Mouse (Mus musculus): ENCODE measurements around the gene Cldn24.
"Not testable (repeated sequence)": the region's sequence is repeated elsewhere in the genome, so short reads cannot be mapped to it uniquely, and the experiment has no call there.

Cldn24 gene

DNA sequence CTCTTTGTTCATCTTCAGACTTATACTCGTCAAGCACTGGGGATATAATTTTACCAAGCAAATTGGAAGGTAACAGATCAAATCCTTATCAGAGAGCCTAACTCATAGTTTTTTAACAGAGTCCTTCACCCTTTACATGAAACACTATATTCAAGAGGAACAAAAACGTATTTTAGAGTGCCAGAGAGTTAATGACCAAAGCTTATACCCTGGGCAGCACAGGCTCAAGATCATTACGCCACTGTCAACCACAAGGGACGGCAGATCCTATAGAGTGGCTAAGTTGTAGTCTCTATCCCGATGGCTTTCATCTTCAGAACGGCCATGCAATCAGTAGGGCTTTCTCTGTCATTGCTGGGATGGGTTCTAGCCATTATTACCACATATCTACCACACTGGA lies at the start of gene Cldn24:
TSS of gene Cldn24 (plus strand) at position 301 of the 400 bp plus-strand sequence.
- no peak for DNase-seq (ENCODE audit: low spot score)

DNA sequence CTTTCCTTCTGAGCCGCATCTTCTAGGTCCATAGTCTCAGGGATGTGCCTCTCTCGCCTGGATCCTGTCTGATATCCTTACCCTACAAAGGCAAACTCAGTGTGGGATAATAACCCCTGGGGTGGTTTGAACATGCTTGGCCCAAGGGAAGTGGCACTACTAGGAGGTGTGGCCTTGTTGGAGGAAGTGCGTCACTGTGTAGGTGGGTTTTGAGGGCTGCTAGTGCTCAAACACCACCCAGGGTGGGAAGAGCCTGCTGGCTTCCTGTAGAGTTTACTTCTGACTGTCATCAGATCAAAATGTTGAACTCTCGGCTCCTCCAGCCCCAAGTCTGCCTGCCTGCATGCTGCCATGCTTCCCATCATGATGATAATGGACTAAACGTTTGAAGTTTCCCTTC lies 49.0 kb upstream of the Cldn24 start:
- DNase-seq (ENCODE audit: low spot score): no peak

DNA sequence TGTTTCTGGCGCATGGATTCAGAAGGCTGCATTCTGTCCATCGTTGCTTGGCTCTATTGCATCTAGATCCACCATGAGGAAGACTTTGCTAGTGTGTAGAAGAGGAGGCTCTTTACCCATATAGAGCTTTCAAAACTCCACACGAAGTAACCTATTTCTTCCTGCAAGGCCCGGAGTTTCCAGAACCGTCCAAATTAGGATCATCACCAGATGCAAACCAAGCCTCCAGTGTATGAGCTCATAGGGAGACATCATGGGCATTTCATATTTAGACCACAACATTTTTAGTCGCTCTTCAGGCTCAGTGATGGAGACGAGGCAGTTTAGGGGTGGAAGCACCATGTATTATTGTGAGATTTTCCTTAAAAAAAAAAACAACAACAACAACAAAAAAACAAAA lies 44.5 kb upstream of the Cldn24 start:
- DNase-seq (ENCODE audit: low spot score): no peak

DNA sequence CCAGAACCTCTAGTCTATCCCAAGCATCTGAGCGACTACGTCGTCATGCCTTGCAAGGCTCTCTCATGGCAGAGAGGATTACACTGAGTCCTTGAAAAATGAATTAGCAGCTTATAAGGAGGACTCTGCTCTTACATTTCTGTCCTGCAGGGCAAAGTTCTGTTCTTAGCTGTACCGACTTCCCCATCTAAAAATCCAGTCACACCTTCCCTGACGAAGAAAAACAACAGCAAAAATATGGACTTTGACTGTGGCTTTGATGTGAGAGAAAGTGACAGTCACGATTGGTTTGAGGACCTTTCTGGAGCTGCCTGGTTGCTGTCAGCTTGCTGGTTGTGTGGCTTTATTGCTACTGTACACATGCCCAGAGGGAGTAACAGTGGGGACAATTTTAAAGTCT lies 42.4 kb upstream of the Cldn24 start:
- DNase-seq (ENCODE audit: low spot score): no peak

DNA sequence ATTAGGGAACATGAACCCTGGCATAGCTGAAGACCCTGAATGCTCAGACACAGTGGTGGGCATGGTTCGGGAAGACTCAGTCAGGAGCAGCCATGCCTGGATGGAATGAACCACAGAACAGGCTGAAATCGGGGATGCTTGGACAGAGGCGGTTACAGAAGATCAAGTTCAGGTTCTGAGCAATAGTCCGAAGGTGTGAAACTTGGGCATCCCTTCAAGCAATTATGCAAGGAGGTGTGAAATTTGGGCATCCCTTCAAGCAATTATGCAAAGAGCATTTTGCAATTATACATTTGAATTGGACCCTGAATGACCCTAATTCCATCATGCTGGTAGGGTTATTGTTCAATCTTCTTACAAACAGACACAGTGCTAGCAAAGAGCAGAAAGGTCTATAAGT lies 40.1 kb upstream of the Cldn24 start:
- no peak for DNase-seq (ENCODE audit: low spot score)

DNA sequence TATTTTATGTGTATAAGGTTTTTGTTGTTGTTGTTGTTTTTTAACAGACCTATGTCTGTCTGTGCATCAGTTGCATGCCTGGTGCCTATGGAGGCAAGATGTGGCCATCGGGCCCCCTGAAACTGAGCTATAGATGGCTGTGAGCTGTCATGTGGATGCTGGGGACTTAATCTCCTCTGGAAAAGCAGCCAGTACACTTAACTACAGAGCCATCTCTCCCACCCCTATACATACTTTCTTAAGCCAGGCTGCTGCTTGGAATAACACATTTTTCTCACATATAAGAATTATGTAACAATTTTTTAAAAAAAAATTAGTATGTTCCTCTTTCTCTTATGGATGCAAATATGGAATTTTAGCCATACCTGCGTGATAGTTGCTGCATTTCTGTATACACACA lies 38.4 kb upstream of the Cldn24 start:
- no peak for DNase-seq (ENCODE audit: low spot score)

DNA sequence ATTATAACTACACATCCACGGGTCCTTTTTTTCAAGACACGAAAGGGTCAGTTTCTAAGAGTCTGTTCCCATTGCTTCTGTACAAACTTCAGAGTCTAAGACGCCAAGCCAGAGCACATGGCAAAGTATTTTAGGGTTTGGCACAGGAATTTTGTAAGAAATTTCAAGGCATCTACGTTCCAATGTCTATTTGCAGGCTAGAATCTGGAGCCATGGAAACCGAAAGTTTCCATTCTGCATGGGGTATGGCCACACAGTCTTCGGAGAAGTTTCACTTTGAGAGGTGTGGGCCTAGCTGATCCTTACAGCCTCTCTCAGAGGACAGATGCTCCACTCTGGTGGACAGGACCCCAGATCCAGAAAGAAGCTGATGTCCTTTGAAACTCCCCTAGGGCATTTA lies 38.0 kb upstream of the Cldn24 start:
- no peak for DNase-seq (ENCODE audit: low spot score)

DNA sequence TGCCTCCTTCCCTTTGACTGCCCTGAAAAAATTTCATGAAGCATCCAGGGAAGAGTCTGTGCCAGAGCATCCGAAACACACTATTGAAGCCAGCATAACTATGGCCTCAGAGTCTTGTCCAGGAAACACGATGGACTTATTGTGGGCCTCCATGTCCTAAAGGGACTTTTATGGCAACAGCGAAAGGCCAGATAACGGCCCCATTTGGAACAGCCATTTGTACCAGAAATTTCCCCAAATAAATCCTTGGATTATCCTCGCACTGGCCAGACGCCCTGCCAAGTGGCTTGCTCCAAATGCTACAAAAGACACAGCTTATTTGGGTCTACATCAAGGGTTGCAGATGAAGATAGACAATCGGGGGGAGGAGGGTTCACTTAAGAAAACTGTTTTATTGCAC lies 37.5 kb upstream of the Cldn24 start:
- no peak for DNase-seq (ENCODE audit: low spot score)

DNA sequence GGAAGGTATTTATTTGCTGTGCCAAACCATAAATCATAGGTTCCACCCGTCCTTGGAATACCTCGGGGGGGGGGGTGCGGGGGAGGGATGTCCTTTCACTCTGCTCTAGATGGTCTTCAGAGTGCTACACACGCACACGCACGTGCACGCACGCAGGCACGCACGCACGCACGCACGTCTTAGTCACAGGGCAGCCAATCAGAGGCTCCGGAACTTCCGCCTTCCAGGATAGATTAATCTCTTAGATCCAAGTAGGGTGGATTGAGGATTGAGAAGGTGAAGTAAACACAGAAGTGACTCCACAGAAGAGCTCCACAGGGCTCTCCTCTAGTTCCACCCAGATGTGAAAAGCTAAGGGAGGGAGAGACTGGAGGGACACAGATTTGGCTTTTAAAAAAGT lies 35.6 kb upstream of the Cldn24 start:
- DNase-seq (ENCODE audit: low spot score): no peak

DNA sequence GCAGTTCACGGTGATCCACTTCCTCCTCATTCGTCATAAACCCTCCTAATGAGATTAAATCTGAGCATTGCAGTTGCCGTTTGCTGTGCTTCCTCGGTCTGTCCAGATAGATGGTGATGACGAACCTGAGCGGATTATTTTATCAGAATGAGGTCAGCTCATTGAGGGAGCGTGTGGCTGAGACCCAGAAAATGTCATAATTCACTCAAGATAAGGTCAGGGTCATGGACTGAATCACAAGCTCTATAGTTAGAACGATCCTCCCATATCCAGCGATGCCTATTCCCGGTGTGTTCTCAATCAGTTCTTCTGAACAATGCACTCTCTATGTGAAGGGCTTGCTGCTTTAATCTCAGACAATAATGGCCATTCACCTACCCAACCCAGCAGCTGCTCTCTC lies 34.2 kb upstream of the Cldn24 start:
- no peak for DNase-seq (ENCODE audit: low spot score)

DNA sequence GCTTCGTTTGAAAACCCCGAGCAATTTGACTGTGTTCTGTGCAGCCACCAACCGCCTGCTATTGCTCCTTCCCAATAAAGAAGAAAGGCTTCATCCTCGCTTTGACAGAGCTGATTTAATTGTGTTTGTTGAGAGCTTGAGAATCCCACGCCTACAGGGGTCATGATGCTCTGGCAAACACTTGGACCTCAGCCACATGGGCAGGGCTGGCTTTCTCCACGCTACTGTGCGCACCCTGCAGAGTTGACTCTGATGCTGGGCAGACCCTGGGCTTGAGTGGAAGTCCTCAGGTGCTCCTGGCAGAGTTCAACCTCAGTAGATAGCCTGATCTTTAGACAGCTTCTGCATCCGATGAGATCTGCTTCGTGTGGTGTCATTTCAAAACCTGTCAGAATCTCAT lies 30.0 kb upstream of the Cldn24 start:
- no peak for DNase-seq (ENCODE audit: low spot score)

DNA sequence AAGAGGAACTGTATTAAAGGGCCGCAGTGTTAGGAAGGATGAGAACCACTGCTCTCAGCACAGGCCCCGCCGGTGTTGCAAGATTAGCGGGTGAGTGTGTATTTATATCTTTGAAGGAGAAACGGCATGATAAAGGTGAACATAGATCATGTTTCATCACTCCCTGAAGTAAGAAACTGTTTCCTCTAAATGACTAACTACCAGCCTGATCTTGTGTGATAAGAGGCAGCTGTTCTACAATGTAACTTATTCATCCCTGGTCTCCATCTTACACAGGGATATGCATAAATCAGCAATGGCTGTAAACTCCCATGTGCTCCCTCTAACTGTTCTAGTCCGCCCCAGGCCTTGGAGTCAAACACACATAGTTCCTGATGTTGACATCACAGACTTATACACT lies 22.5 kb upstream of the Cldn24 start:
- DNase-seq (ENCODE audit: low spot score): no peak

DNA sequence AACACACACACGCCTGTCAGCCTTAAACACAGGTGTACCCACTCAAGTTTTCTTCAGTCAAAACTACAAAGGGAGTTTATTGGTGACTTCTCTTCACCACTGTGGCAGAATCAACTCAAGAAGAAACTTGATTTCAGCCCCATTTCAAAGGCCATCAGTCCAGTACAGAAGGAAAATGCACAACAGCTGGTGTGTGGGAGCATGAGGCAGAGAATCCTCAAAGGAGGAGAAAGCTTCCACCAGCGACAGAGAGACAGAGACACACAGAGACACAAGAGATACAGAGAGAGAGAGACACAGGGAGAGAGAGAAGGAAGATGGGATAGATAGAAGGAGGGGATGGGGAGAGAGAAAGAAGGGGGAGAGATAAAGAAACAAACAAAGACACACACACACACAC lies 19.6 kb upstream of the Cldn24 start:
- DNase-seq (ENCODE audit: low spot score): no peak

DNA sequence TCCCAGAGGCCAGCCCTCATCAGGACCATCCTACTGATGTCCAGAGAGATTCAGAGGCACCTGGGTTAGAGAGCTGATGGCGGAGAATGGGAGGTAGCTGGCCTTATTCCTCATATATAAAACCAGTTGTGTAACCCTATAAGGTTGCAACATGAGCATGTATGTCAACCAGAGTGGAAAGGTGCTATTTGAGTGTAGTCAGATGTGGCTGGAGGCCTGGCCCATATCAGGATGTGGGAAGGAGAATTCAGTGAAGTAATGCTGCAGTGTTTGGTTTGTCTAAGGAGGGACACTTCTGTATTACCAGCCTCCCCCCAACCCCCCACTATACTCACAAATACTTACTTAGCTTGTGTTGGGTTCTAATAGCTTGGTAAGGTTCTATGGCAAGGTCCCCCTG lies 17.7 kb upstream of the Cldn24 start:
- DNase-seq (ENCODE audit: low spot score): no peak

DNA sequence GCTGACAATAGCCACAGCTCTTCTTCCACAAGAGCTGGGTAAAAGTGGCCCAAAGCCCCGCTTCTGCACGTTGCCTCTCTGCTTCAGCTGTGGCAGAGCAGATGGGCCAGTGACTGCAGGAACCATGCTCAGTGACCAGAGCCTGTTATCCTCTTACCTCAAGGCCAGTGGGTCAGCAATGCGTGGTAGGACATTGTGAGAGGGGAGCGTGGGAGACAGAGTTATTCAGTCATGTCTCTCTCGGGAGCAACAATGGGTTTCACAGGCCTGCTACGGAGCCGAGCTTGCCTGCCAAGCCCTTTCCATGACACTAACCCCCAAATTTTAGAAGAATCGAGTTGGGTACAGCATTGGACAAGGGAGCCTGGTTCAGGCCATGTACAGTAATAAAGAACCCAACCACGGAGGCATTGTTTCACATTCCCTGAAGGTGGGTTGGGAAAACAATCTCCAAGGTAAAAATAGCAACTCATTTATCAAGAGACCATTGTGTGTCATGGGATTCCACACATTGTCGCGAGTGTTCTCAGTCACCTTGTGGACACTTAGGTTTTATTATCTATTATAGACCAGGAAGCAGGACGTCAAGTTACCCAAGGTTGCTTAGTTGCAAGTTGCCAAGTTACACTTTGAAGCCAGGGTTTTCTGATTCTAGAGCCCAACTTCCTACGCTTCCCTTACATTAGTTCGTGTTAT lies 11.8 kb upstream of the Cldn24 start:
- DNase-seq (ENCODE audit: low spot score): no peak

DNA sequence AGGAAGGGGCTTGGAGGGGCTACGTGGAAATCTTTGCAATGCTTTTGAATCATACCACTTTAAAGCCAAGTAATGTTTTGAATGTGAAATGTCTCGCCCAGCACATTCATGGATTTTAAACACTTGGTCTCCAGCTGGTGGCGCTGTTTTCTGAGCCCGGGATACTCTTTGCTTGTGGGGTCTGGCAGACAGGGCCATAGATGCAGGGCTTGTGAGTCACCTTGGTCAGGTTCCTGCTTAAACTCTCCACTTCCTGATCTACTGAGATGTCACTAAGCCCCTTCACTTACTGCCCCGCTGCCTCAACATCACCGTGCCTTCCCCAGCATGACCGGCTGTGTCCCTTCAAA lies 11.3 kb upstream of the Cldn24 start:
- DNase-seq (ENCODE audit: low spot score): no peak

DNA sequence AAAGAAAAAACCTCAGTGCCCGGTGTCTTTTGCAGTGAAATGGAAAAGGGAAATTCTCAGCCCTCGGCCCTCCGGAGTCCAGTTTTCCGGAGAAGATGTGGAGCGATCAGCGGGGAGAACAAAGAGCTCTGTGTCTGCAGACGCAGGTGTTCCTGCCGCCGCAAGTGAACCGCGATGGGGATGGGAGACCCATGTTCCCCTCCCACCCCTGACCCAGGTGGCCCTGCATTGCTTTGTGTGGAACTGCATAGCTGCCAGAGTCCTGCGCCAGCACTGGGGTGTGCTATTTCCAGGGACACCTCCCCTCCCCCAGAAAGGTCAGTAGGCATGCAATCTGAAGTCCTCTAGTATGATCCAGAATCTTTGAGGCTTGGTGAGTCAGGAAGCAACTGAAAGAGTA lies 10.7 kb upstream of the Cldn24 start:
- DNase-seq (ENCODE audit: low spot score): no peak

DNA sequence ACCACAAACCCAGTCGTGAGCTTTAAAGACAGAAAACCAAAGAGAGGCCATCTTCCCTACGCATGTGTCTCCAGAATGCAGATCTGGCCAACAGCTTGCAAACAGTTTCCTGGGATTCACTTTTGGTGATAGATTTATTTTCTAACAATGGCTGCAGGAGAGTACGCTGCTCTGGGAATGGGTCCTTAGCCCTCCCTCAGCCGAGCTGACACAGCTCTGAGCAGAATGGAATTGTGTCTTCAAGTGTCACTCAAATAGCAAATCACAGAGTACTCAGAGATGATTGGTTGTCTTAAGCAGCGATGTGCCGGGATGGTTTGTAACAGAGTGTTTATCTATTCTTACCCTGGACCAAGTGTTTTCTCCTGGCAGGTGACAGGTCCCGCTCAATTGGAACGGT lies 2.9 kb upstream of the Cldn24 start:
- DNase-seq (ENCODE audit: low spot score): no peak

DNA sequence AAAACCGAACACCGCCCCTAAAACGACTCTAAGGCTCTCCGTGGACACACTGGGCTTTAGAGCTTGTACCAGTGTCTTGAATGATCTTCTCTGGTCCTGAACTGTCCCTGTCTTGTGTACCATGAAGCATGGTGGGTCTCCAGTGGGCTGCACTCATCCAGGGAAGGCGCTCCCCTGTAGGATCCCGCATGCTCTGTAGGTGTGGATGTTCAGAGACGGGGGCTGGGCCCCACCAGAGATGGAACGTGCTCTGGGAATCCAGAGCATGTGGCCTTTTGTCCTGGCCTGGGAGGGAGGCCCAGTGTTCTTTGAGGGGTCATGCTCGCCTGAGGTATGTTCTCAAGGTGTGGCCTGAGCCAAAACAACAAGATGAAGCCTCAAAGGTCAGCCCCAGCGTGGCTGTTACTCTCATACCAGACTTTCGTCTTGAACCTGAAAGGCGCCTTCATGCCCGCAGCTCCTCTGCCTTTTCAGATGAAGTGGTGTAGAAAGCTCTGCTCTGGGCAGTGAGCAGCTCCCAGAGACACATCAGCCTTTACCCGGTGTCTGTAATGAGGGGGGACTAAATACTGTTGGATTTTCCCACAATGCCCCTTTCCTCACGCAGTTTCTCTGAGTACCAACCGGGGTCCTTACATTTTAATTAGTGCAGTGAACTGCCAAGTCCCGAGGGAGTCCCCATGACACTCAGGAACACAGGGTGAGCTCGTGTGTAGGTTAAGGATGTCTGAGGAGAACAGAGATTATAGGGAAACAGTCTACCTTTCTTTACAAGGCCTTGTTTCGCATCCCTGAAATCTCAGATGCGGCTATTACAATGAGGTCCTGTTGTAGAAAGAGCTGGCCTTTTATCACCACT lies 800 bp upstream of the Cldn24 start:
- DNase-seq (ENCODE audit: low spot score): no peak

DNA sequence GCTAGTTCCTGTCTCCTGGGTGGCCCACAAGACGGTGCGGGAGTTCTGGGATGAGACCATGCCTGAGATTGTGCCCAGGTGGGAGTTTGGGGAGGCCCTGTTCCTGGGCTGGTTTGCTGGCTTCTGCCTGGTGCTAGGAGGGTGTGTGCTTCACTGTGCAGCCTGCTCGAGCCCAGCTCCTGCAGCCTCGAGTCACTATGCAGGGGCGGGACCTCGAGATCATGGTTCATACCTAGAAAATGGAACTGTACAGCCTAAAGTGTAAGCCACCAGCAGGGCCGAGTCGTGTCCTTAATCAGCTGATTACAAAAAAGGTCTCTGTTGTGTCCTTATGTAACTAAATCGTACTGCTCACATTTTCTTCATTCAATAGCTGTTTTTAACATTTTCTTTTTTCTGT lies 598 bp downstream of the Cldn24 start:
- DNase-seq (ENCODE audit: low spot score): not testable (repeated sequence)

DNA sequence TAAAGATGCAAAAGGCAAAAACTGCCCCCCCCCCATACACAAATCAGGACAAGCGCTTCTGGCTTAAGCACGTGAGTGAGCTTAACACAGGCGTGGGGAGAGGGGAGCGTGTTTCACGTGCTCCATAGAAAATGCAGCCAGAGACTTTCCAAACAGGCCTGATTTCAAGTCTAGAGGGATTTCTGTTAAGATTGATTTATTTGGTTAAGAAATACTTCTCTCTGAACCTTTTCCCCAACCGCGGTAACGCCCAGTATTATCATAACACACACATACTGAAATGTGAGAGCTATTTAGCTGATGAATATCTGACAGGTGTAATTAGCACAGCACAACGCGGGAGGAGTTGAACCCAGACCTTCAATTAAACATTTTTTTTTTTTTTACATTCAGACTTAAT lies 1.8 kb downstream of the Cldn24 start:
- DNase-seq (ENCODE audit: low spot score): no peak

DNA sequence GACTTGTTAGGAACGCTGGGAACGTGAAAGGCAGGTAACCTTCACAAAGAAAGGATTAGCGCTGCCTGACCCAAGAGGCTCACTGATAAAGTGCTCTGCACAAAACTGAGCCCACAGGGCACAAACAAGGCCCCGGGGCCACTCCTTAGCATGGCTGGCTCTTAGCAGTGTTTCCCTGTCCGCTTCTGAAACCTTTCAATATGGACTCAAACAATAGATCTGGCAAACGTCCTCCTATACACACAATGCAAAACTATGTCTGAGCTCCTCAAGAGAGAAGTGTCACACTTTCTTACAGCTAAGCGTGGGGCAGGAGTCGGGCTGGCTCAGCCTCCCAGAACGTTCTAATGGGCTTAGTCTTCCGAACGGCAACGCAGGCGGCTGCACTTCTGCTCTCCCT lies 2.2 kb downstream of the Cldn24 start, which contains the start of gene Cldn22:
TSS of gene Cldn22 (plus strand) at position 301 of the 400 bp plus-strand sequence.
- no peak for DNase-seq (ENCODE audit: low spot score)

DNA sequence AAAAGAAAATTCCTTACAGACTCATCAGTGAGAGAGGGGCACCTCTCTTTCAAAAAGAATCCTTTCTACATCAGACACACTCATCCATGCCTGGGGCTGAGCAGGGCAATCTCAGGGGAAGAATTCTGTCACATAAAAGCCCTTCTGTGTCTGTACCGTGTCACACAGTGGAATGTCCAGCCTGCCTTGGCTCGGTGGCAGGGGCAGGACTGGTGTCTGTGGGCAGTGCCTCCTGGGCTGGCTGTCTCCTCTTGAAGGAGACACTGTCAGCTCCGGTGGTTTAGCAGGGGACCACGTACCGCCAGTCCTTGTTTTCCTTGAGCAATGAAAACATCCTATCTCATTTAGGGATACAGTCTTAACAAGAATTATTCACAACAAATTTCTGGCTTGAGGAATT lies 3.7 kb downstream of the Cldn24 start:
- DNase-seq (ENCODE audit: low spot score): no peak

DNA sequence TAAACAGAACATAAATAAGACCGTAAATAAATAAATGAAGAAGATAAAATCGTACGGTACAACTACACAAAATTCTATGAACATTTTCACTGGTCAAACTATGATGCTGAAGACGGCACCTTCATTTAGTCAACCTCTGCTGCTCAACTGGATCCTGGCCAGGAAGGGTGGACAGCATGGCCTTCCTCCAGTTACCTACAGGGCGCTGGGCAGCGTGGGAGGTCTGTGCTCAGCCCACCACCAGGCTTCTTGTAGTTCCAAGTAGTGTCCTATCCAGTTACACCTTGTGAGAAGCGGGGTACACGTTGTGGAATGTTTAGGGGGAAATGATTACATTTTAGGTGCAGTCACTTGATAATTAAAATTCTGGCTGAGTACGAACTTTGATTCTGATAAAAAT lies 5.0 kb downstream of the Cldn24 start:
- no peak for DNase-seq (ENCODE audit: low spot score)
